Mouse (Mus musculus) MEL (cell line): Measurements from ENCODE around the gene Cyfip1. TPM values are rescaled to one million over a fixed set of nuclear protein-coding genes. Genes with fewer than 3 reads are reported as not detected.

Experiments
- DNase-seq: peaks from one replicate; pipeline ENCODE4 v3.0.0; 2011; ENCODE audit warnings: low read depth, low spot score
- H3K27ac ChIP-seq: 2 replicates; pipeline ENCODE4 v1.5.1; 2012; ENCODE audit warnings: low read depth, mild to moderate bottlenecking, control low read depth, low read length, moderate library complexity; ENCODE audit not compliant: control insufficient read depth
- H3K27me3 ChIP-seq, 2 experiments: fragments of 150-350 bp in 1 of 2; sonication (generic) in 1 of 2; 2 replicates each; pipeline ENCODE4 v1.6.1; 2012; ENCODE audit warnings: low read length in 2 of 2, mild to moderate bottlenecking in 2 of 2, improper control_type of control experiment in 1 of 2, moderate library complexity in 1 of 2; ENCODE audit not compliant: insufficient read depth in 2 of 2, control insufficient read depth in 1 of 2
- H3K36me3 ChIP-seq, 2 experiments: 2 replicates each; pipeline ENCODE4 v1.6.1; 2012 to 2014; ENCODE audit warnings: low read length in 2 of 2, improper control_type of control experiment in 1 of 2, inconsistent platforms in 1 of 2, mild to moderate bottlenecking in 1 of 2; ENCODE audit not compliant: insufficient read depth in 2 of 2, control insufficient read depth in 1 of 2
- H3K4me1 ChIP-seq, 2 experiments: fragments of 150-350 bp in 1 of 2; sonication (generic) in 1 of 2; 2 replicates each; pipeline ENCODE4 v1.6.1; 2012; ENCODE audit warnings: low read length in 2 of 2, improper control_type of control experiment in 1 of 2, mild to moderate bottlenecking in 1 of 2; ENCODE audit not compliant: insufficient read depth in 2 of 2, control insufficient read depth in 1 of 2
- H3K4me3 ChIP-seq, 2 experiments: fragments of 150-350 bp in 1 of 2; sonication (generic) in 1 of 2; 2 replicates each; pipeline ENCODE4 v1.5.1; 2012; ENCODE audit warnings: low read depth in 2 of 2, low read length in 2 of 2, mild to moderate bottlenecking in 2 of 2, moderate library complexity in 2 of 2, control low read depth in 1 of 2, improper control_type of control experiment in 1 of 2; ENCODE audit not compliant: control insufficient read depth in 1 of 2, insufficient read depth in 1 of 2
- H3K79me2 ChIP-seq: 2 replicates; pipeline ENCODE4 v1.6.1; 2012; ENCODE audit warnings: mild to moderate bottlenecking, low read length, moderate library complexity; ENCODE audit not compliant: control insufficient read depth, poor library complexity, insufficient read depth
- H3K9ac ChIP-seq: 2 replicates; pipeline ENCODE4 v1.6.1; 2012; ENCODE audit warnings: low read depth, mild to moderate bottlenecking, control low read depth, low read length, moderate library complexity; ENCODE audit not compliant: control insufficient read depth, poor library complexity, severe bottlenecking
- H3K9me3 ChIP-seq: fragments of 150-350 bp; sonication (generic); replicated peaks from 2 replicates; pipeline ENCODE4 v1.6.1; 2012; ENCODE audit warnings: mild to moderate bottlenecking, low read length, improper control_type of control experiment, moderate library complexity; ENCODE audit not compliant: insufficient read depth
- BHLHE40 ChIP-seq: IDR thresholded peaks from 2 replicates; pipeline ENCODE4 v1.6.1; 2012; ENCODE audit warnings: low read depth, mild to moderate bottlenecking, inconsistent platforms, low read length, improper control_type of control experiment, borderline replicate concordance
- CHD2 ChIP-seq: IDR thresholded peaks from 2 replicates; pipeline ENCODE4 v1.6.1; 2011; ENCODE audit warnings: low read length, improper control_type of control experiment
- EP300 ChIP-seq, 2 experiments: IDR thresholded peaks; 2 replicates each; pipeline ENCODE4 v1.6.1; 2011; ENCODE audit warnings: improper control_type of control experiment in 2 of 2, low read length in 2 of 2, low read depth in 1 of 2, mild to moderate bottlenecking in 1 of 2
- GATA1 ChIP-seq: IDR thresholded peaks from 2 replicates; pipeline ENCODE4 v1.6.1; 2011; ENCODE audit warnings: low read depth, low read length, improper control_type of control experiment
- JUND ChIP-seq: IDR thresholded peaks from 2 replicates; pipeline ENCODE4 v1.6.1; 2011; ENCODE audit warnings: low read depth, mild to moderate bottlenecking, improper control_type of control experiment, low read length
- MAX ChIP-seq: IDR thresholded peaks from 2 replicates; pipeline ENCODE4 v1.6.1; 2011; ENCODE audit warnings: low read length, improper control_type of control experiment
- MAZ ChIP-seq: IDR thresholded peaks from 2 replicates; pipeline ENCODE4 v1.6.1; 2012; ENCODE audit warnings: low read depth, mild to moderate bottlenecking, inconsistent platforms, low read length, improper control_type of control experiment
- MXI1 ChIP-seq: IDR thresholded peaks from 2 replicates; pipeline ENCODE4 v1.6.1; 2011; ENCODE audit warnings: mild to moderate bottlenecking, low read depth, low read length, improper control_type of control experiment
- MYB ChIP-seq: IDR thresholded peaks from 2 replicates; pipeline ENCODE4 v1.6.1; 2011; ENCODE audit warnings: mild to moderate bottlenecking, low read depth, low read length, improper control_type of control experiment
- MYC ChIP-seq: IDR thresholded peaks from 2 replicates; pipeline ENCODE4 v1.6.1; 2011; ENCODE audit warnings: low read depth, mild to moderate bottlenecking, low read length, improper control_type of control experiment, moderate library complexity
- NELFE ChIP-seq: IDR thresholded peaks from 2 replicates; pipeline ENCODE4 v1.6.1; 2011; ENCODE audit warnings: low read depth, low read length, improper control_type of control experiment
- SMC3 ChIP-seq: IDR thresholded peaks from 2 replicates; pipeline ENCODE4 v1.6.1; 2011; ENCODE audit warnings: low read depth, low read length, improper control_type of control experiment
- TAL1 ChIP-seq: IDR thresholded peaks from 2 replicates; pipeline ENCODE4 v1.6.1; 2012; ENCODE audit warnings: mild to moderate bottlenecking, inconsistent platforms, low read length, moderate library complexity, mixed read lengths
- TBP ChIP-seq: IDR thresholded peaks from 2 replicates; pipeline ENCODE4 v1.8.0; 2011; ENCODE audit warnings: low read depth, low read length, improper control_type of control experiment
- UBTF ChIP-seq: IDR thresholded peaks from 2 replicates; pipeline ENCODE4 v1.6.1; 2012; ENCODE audit warnings: low read depth, mild to moderate bottlenecking, inconsistent platforms, low read length, improper control_type of control experiment, moderate library complexity, borderline replicate concordance; ENCODE audit not compliant: insufficient read depth
- USF2 ChIP-seq, 2 experiments: IDR thresholded peaks; 2 replicates each; pipeline ENCODE4 v1.6.1; 2011 to 2012; ENCODE audit warnings: improper control_type of control experiment in 2 of 2, low read length in 2 of 2, borderline replicate concordance in 1 of 2, inconsistent platforms in 1 of 2, low read depth in 1 of 2, mild to moderate bottlenecking in 1 of 2; ENCODE audit not compliant: insufficient read depth in 1 of 2
- polyA plus RNA-seq, 2 experiments: library from polyadenylated mRNA; stranded (reverse) in 1 of 2; unstranded in 1 of 2; fragments of >175 nt in 1 of 2; fragments of >200 nt in 1 of 2; gene quantifications; 2 replicates each; pipeline versions ENCODE4 v1.2.1 to v1.2.4; 2012; ENCODE audit warnings: low replicate concordance in 2 of 2, low read depth in 1 of 2; ENCODE audit not compliant: insufficient read length in 2 of 2, insufficient read depth in 1 of 2, missing spikeins in 1 of 2
- total RNA-seq: library from RNA; depleted of rRNA; stranded (reverse); fragments of 300-350 nt; gene quantifications from 2 replicates; pipeline ENCODE4 v1.2.3, GENCODE M21; 2012

Gene Cyfip1
- total and polyA plus RNA-seq, 3 experiments = 18.3 to 124 (median 27.6) TPM

GRCm38 (mm10) chr7:55890731-55891130 is 49.2 kb downstream of the Cyfip1 start:
- no peak overlapping the region for H3K9ac ChIP-seq
- no peak overlapping the region for H3K27ac ChIP-seq
- TF ChIP-seq JUND = no peak
- TF ChIP-seq, all 39 proteins: peak for 0
- DNase-seq = no peak
- no peak overlapping the region for H3K4me3 ChIP-seq
- H3K9me3 ChIP-seq = no peaks in the 10 kb centered on the region
- no peaks in the 10 kb centered on the region for H3K27me3 ChIP-seq
- H3K36me3 ChIP-seq = peaks cover 0 to 4% of the 10 kb centered on the region in 2 experiments; a peak in 2 of 4 replicates
- H3K79me2 ChIP-seq = no peaks in the 10 kb centered on the region
- H3K4me1 ChIP-seq = no peaks in the 10 kb centered on the region

- Histone ChIP-seq H3K9ac (no peak overlapping the region), H3K79me2 (no peaks in the 10 kb centered on the region), H3K9me3 (no peaks in the 10 kb centered on the region), H3K4me1 (no peaks in the 10 kb centered on the region), H3K27me3 (no peaks in the 10 kb centered on the region), H3K4me3 (no peak overlapping the region), H3K27ac (no peak overlapping the region), H3K36me3 (peaks cover 0 to 4% of the 10 kb centered on the region in 2 experiments; a peak in 2 of 4 replicates)
- TF ChIP-seq SMC3 = no peak
- TF ChIP-seq TAL1 = no peak
- TF ChIP-seq EP300 (IDR thresholded peaks at IDR 0.05; ENCODE audit: low read depth in 1 of 2, low read length in 2 of 2) = no peak
- no peak for TF ChIP-seq MYC
- no peak for TF ChIP-seq USF2 (IDR thresholded peaks at IDR 0.05; ENCODE audit: borderline replicate concordance in 1 of 2, insufficient read depth in 1 of 2, low read depth in 1 of 2, low read length in 2 of 2)
- TF ChIP-seq MYB = no peak
- TF ChIP-seq NELFE = no peak
- TF ChIP-seq UBTF = no peak
- TF ChIP-seq MAX = no peak
- TF ChIP-seq JUND = no peak
- no peak for TF ChIP-seq GATA1
- no peak for TF ChIP-seq TBP
- TF ChIP-seq MAZ = no peak
- TF ChIP-seq BHLHE40 = no peak
- no peak for DNase-seq
These were observed 50.3 kb downstream of the Cyfip1 start for GRCm38 (mm10) chr7:55891797-55892196.

GRCm38 (mm10) chr7:55903766-55904165 is 62.2 kb downstream of the Cyfip1 start:
- no peak overlapping the region for H3K4me3 ChIP-seq
- H3K27ac ChIP-seq = no peak overlapping the region
- no peak overlapping the region for H3K9ac ChIP-seq
- no peaks in the 10 kb centered on the region for H3K9me3 ChIP-seq
- no peak for TF ChIP-seq MXI1
- TF ChIP-seq CHD2 = no peak
- no peak for TF ChIP-seq BHLHE40
- TF ChIP-seq, all 39 proteins: peak for 0
- no peaks in the 10 kb centered on the region for H3K27me3 ChIP-seq
- DNase-seq = no peak
- no peaks in the 10 kb centered on the region for H3K79me2 ChIP-seq
- H3K36me3 ChIP-seq = peaks cover 0 to 3% of the 10 kb centered on the region in 2 experiments; a peak in 1 of 4 replicates
- no peaks in the 10 kb centered on the region for H3K4me1 ChIP-seq
